In the genomic region with DNA sequence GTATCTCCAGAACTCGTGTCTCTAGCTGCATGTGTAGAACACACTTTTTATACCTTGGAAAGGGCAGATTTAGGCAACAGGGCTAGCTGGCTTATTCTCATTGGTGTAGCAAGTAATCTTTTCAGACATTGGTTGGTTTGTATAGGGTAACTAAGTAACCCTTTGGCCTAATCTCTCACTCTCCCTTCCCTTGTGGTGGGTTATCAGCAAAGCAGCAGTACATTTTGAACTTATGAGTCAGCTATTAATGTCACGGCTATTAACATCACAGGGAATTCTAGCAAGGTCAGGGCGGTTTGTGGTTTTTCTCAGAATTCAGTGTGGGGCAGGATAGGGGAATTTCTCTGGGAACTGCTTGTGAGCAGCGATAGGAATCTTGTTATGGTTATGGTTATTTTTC, we compare ENCODE assay signal across 19 mouse cellular contexts.
"Had no signal": no experiment of that assay in that cellular context is flagged by ENCODE, and none has a peak within 500 bp of the region (broad histone marks: within the 10 kb centered on the region; RNA-seq: fewer than 3 reads in every experiment).

No protein-coding gene starts in this region.

- H3K27ac ChIP-seq: kidney, postnatal 0 days; layer of hippocampus, adult 2 months; limb, embryonic 10.5 days; limb, embryonic 13.5 days; liver, embryonic 12.5 days; liver, embryonic 15.5 days; lung, embryonic 15.5 days; midbrain, embryonic 10.5 days had no signal

- H3K9me3 ChIP-seq: limb, embryonic 10.5 days; limb, embryonic 13.5 days; liver, embryonic 12.5 days; liver, embryonic 15.5 days; lung, embryonic 15.5 days; midbrain, embryonic 10.5 days had no signal

- DNase-seq: kidney, postnatal 25 days; layer of hippocampus, adult 9-11 months; liver; lung, adult 18-20 months; lung, postnatal 10 days; lung, postnatal 36 days; midbrain, embryonic 14.5 days; thymus, adult 2 months; thymus, postnatal 14 days; thymus, postnatal 4 days had no signal

- H3K4me2 ChIP-seq: limb, embryonic 13.5 days; liver, embryonic 12.5 days; liver, embryonic 15.5 days; lung, embryonic 15.5 days had no signal

- H3K36me3 ChIP-seq: limb, embryonic 10.5 days; limb, embryonic 13.5 days; liver, embryonic 12.5 days; liver, embryonic 15.5 days; lung, embryonic 15.5 days; midbrain, embryonic 10.5 days had no signal

- ATAC-seq: liver, embryonic 12.5 days had no signal

- H3K9ac ChIP-seq: limb, embryonic 13.5 days; liver, embryonic 12.5 days; liver, embryonic 15.5 days; lung, embryonic 15.5 days had no signal

- H3K27me3 ChIP-seq: limb, embryonic 13.5 days; liver, embryonic 12.5 days; liver, embryonic 15.5 days; lung, embryonic 15.5 days; megakaryocyte, embryonic 14.5 days had no signal

- H3K4me1 ChIP-seq: limb, embryonic 10.5 days; limb, embryonic 13.5 days; liver, embryonic 12.5 days; liver, embryonic 15.5 days; lung, embryonic 15.5 days; megakaryocyte, embryonic 14.5 days; midbrain, embryonic 10.5 days had no signal

- H3K4me3 ChIP-seq: layer of hippocampus, adult 2 months; limb, embryonic 10.5 days; limb, embryonic 13.5 days; liver, embryonic 12.5 days; liver, embryonic 15.5 days; lung, embryonic 15.5 days; megakaryocyte, embryonic 14.5 days; midbrain, embryonic 10.5 days had no signal
